Mouse (Mus musculus): ENCODE results near the gene Grin2d. TPM values are rescaled to one million over a fixed set of nuclear protein-coding genes. Genes with fewer than 3 reads are reported as not detected.

Grin2d gene
- total RNA-seq, 2 experiments from 2014 or later: 35.6 to 36.4 TPM

- intact Hi-C loops (cut with DNase I): loop anchor here (5.0 kb wide), 1 partner anchor 332 kb away; no protein-coding TSS in a partner anchor
- no peak for DNase-seq (ENCODE audit: extremely low spot score in 1 of 2, low spot score in 2 of 2)
These were observed 58.3 kb downstream of the Grin2d start for GRCm38 (mm10) chr7:45819843-45820242.

DNA sequence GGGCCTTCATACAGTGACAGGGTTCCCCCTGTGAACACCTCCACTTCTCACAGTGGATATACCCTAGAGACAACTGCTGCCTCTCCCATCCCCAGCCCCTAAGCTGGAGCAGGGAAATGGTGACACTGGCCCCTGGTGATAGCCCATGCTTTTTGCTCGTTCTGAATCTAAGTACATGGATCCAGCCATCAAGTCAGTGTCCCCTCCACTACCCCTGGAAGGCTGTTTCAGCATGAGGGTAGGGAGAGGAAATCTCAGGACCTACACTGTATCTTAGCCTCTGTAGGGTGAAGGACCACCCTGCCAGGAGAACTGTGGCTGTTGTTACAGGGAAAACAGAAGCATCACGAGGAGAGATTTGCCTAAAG is 62.2 kb downstream of the Grin2d start:
- intact Hi-C loops (cut with DNase I): no loop called here

GRCm38 (mm10) chr7:45815323-45815983 is 62.7 kb downstream of the Grin2d start:
- intact Hi-C loops (cut with DNase I): no loop called here
- peak in 1 of 2 experiments; percentile 33 for DNase-seq (ENCODE audit: extremely low spot score in 1 of 2, low spot score in 2 of 2)

More for the DNA sequence above, 62.2 kb downstream of the Grin2d start:
- DNase-seq (ENCODE audit: extremely low spot score in 1 of 2, low spot score in 2 of 2): no peak

- DNase-seq (ENCODE audit: extremely low spot score in 1 of 2, low spot score in 2 of 2): peak in 1 of 2 experiments; percentile 27
- intact Hi-C loops (cut with DNase I): no loop called here
These were observed 63.3 kb downstream of the Grin2d start for GRCm38 (mm10) chr7:45814841-45815240.

DNA sequence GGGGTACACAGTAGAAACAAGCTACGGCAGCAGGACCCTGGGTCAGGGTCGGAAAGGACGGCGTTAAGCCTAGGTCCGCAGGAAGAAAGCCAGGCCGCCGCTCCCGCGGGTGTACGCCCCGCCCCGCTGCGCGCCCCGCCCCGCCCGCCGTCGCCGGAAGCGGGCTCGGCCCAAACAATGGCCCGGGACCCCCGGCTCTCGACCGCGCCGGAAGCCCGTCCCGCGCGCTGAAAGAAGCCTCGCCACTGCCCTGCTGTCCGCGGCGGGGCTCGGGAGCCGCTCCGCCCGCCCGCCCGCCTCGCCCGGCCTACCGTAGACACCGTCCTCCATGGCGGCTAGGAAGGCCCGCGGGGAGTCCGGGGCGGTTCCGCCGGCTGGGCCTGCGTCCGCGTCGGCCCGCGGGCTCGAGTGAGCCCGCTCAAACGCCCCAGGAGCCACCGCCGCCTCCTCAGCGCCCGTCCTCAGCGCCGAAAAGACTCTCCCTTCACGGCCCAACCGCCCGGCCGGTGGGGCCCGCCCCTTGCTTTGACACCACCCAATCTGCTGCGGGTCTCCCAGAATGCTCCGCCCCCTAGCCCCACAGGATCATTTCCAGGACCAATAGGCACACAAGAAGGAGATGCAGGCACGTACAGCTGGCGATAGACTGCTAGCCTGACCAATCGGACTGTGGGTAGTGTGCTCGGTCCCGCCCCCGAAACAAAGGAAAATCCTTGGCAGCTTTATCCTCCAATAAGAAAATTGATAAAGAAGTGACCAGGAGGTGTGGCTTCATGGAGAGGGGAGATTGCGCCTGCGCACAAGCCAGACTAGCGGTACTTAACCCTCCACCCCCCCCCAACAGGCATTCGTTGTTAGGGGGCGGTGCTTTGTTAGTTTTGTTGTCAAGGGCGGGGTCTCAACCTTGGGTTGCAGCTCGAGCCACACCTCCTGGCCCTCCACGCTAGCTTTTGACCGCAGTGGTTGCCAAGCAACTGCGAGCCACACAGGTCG is 64.1 kb downstream of the Grin2d start, which contains the start of gene Cyth2:
Gene Cyth2 (minus strand): TSS at position 795 of the 993 bp plus-strand sequence.
- intact Hi-C loops (cut with DNase I): no loop called here
- DNase-seq (ENCODE audit: extremely low spot score in 1 of 2, low spot score in 2 of 2): peak; percentile 99 to 100

DNA sequence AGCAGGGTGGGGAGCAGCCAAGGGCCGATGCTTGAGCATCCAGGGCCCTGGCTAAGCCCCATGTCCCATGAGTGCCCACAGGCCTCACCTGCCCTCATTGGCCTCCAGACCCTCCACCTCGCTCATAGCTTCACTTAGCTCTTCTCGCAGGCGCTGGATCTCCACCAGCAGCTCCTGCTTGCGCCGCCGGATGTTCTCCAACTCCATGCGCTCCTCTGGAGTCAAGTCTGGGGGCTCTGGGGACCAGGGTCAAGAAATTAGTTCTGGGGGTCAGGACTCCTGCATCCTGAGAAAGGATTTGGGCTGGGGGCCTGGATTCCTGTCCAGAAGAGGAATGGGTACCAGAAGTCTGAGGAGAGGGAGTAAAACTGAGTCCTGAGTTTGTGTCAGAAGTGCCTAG is 65.3 kb downstream of the Grin2d start:
- intact Hi-C loops (cut with DNase I): no loop called here
- no peak for DNase-seq (ENCODE audit: extremely low spot score in 1 of 2, low spot score in 2 of 2)

GRCm38 (mm10) chr7:45809276-45810075 is 68.7 kb downstream of the Grin2d start:
- DNase-seq (ENCODE audit: extremely low spot score in 1 of 2, low spot score in 2 of 2): no peak
- intact Hi-C loops (cut with DNase I): no loop called here

- DNase-seq (ENCODE audit: extremely low spot score in 1 of 2, low spot score in 2 of 2): peak in 1 of 2 experiments; percentile 45
- intact Hi-C loops (cut with DNase I): no loop called here
These were observed 69.7 kb downstream of the Grin2d start for GRCm38 (mm10) chr7:45808471-45808870.

DNA sequence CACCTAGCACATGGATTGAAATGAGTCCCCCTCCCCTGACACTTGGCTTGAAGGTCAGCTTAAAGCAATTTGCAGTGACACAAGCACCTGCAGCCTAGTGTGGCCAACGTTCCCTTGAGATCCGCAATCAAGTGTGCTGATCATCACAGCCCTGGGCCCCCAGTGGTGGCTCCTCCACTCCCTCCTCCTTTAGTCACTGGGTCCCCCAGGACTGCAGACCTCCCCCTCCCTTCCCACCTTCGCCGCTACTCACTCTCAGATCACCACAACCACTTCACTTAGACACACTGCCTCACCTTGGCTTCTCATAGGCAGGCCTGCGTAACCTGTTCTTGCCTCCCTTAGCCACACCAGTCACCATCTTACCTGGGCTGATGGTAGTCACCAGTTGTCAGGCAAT is 72.2 kb downstream of the Grin2d start:
- intact Hi-C loops (cut with DNase I): no loop called here
- DNase-seq (ENCODE audit: extremely low spot score in 1 of 2, low spot score in 2 of 2): no peak

- intact Hi-C loops (cut with DNase I): no loop called here
- no peak for DNase-seq (ENCODE audit: extremely low spot score in 1 of 2, low spot score in 2 of 2)
These were observed 75.6 kb downstream of the Grin2d start for GRCm38 (mm10) chr7:45802551-45802950.

GRCm38 (mm10) chr7:45801348-45801747 is 76.8 kb downstream of the Grin2d start:
- peak; percentile 91 to 93 for DNase-seq (ENCODE audit: extremely low spot score in 1 of 2, low spot score in 2 of 2)
- intact Hi-C loops (cut with DNase I): loop anchor here (2.0 kb wide), 1 partner anchor 63 kb away; no protein-coding TSS in a partner anchor

DNA sequence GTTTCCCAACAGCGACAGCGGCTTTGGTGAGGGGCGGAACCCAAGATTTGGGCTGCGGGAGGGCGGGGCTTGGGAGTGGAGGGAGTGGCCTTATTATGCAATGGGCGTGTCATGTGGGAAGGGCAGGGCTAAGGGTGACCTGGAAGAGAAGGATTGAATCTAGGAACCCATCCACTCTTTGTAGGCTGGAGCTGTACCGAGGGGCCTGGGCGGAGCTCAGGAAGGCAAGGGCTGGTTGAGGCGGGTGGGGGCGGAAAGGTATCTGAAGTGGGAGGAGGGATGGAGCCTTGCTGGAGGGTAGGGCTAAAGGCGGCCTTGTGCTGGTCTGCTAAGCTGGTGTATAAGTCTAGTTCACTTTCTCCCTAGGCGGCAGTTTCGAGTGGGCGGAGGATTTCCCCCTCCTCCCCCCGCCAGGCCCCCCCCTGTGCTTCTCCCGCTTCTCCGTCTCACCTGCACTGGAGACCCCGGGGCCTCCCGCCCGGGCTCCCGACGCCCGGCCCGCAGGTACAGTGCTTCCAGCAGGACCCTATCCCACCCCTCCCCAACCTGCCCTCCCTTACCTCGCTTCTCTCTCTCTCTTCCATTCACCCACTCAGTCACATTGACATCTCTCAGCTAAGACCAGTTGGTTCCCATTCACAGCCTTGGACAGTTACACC is 77.5 kb downstream of the Grin2d start:
- no peak for DNase-seq (ENCODE audit: extremely low spot score in 1 of 2, low spot score in 2 of 2)
- intact Hi-C loops (cut with DNase I): loop anchor here (2.0 kb wide), 1 partner anchor 62 kb away; no protein-coding TSS in a partner anchor

DNA sequence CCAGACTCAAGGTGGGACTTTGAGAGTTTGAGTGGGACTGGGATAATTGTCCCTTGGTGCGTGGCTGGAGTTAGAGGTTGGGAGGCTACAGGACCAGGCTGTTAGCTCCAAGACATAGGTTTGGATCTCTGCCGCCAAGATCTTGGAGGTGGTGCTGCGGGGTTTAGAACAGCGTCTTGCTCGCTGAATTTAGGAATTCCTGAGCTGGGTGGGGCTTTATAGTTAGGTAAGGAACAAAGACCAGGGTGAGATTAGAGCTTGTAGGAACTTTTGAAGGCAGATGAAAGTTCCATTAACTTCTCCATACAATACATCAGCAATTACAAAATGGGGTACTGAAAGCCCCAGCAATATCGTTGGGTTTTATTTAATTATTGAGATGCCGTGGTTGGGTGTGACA is 78.2 kb downstream of the Grin2d start:
- intact Hi-C loops (cut with DNase I): loop anchor here (2.0 kb wide), 1 partner anchor 61 kb away; no protein-coding TSS in a partner anchor
- no peak for DNase-seq (ENCODE audit: extremely low spot score in 1 of 2, low spot score in 2 of 2)

- intact Hi-C loops (cut with DNase I): no loop called here
- DNase-seq (ENCODE audit: extremely low spot score in 1 of 2, low spot score in 2 of 2): no peak
These were observed 79.2 kb downstream of the Grin2d start for GRCm38 (mm10) chr7:45798931-45799330.

- peak in 1 of 2 experiments; percentile 52 for DNase-seq (ENCODE audit: extremely low spot score in 1 of 2, low spot score in 2 of 2)
- intact Hi-C loops (cut with DNase I): no loop called here
These were observed 79.7 kb downstream of the Grin2d start for GRCm38 (mm10) chr7:45798511-45798836.

DNA sequence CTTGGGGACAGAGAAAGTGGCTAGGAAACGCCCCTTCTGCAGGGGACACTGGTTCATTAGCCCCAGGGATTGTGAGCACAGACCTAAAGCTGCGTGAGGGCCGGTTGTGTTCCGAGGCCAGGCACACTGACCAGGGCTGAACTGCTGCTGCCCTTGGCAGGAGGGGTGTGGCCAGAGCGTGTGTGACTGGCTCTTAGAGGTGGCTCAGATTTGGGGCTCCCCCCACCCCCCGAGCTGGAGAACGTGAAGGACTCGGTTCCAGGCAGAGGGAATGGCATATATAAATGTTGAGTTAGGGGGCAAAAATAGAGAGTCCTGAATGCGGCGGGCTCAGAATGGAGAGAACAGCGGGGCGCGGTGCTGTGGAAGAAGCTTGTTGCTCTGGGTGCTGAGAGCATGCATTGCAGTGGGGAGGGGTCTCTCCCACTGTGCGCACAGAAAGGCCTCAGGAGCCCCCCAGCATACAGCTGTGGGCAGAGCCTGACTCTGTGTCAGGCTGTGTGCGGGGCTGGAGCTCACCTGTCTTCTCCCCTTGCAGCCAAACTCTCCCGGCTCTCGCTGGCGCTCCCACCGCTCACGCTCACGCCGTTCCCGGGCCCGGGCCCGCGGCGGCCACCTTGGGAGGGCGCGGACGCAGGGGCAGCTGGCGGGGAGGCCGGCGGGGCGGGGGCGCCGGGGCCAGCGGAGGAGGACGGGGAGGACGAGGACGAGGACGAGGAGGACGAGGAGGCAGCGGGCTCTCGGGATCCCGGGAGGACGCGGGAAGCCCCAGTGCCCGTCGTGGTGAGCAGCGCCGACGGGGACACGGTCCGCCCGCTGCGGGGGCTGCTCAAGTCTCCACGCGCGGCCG is 80.3 kb downstream of the Grin2d start:
- DNase-seq (ENCODE audit: extremely low spot score in 1 of 2, low spot score in 2 of 2): peak in 1 of 2 experiments; percentile 42
- intact Hi-C loops (cut with DNase I): no loop called here

DNA sequence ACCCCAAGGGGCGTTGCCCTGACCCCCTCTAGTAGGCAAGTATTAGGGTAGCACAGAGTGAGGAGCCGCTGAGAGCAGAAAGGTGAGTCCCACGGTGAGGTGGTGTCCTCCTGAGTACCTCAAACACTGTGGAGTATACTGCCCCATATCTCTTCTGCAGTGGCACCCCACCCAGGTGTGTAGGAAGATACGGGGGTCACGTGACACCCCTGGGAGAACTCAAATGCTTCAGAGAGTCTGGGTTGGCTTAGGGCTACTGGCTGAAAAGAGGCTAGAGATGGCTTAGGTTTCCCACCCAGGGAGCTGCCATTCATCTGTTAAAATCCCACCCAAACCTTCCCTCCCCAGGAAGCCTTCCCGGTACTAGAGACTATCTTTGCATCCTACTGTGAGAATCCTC is 81.2 kb downstream of the Grin2d start:
- no peak for DNase-seq (ENCODE audit: extremely low spot score in 1 of 2, low spot score in 2 of 2)
- intact Hi-C loops (cut with DNase I): no loop called here

DNA sequence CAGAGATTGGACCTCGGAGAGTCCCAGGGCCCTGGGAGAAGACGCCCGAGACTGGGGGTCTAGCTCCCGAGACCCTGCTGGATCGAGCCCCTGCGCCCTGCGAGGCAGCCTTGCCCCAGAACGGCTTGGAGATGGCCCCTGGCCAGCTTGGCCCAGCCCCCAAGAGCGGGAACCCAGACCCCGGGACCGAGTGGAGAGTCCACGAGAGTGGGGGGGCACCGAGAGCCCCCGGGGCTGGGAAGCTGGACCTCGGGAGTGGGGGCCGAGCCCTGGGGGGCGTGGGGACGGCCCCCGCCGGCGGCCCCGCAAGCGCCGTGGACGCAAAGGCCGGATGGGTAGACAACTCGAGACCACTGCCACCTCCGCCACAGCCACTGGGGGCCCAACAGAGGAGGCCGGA is 83.2 kb downstream of the Grin2d start:
- DNase-seq (ENCODE audit: extremely low spot score in 1 of 2, low spot score in 2 of 2): no peak
- intact Hi-C loops (cut with DNase I): no loop called here

Data from left cerebral cortex, postnatal 10 days (tissue).